Mouse (Mus musculus) thymus, adult 2 months (tissue): ENCODE measurements around the gene Dpf1.

Source experiments
- CTCF ChIP-seq: fragments of 200-500 bp; IDR thresholded peaks from 2 replicates; pipeline ENCODE4 v1.5.1; 2012; ENCODE audit warnings: mild to moderate bottlenecking, control low read depth, low read length, moderate library complexity, borderline replicate concordance; ENCODE audit not compliant: control insufficient read depth, poor library complexity, insufficient read depth; ENCODE audit errors: extremely low read depth
- POLR2A ChIP-seq: fragments of 200-500 bp; IDR thresholded peaks from 2 replicates; pipeline ENCODE4 v1.6.1; 2012; ENCODE audit warnings: mild to moderate bottlenecking, low read length, control low read depth, moderate library complexity; ENCODE audit not compliant: control insufficient read depth, poor library complexity, insufficient read depth; ENCODE audit errors: extremely low read depth

DNA sequence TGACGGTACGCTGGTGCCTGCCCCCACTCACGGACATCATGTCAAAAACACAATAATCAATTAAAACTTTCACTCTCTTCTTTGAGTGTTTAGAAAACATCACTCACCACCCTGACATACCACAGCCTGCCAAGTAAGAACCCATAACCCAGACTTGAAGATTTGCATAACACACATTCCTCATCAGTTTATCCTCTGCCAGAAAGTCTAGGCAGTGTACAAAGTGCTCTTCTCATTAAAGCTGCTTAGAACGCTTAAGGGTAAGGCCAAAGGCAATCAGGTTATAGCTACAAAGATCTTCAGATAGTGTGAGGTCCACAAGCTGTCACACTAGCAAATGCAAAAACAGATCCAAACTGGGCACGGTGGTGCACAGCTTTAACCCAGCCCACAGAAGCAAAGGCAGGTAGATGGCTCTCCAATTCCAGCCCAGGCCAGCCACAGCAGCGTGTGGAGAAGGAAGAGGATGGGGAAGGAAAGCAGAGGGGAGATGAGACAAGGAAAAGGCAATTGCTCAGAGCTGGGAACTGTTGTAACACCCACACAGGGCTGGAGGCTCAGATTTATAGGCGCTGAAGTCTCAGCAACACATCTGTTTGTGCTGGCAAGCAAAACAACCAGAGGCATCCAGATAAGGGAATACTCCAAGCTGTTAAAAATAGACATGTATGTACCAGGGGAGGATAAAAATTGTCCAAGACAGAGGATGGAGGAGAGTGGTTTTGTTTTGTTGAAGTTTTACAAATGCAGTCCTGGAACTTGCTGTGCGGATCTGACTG is 31.9 kb upstream of the Dpf1 start:
- no peak for TF ChIP-seq CTCF
- no peak for TF ChIP-seq POLR2A
